Mouse (Mus musculus) heart, adult 18-20 months (tissue): ENCODE results near the gene Atf1. TPM values are rescaled to one million over a fixed set of nuclear protein-coding genes. Genes with fewer than 3 reads are reported as not detected.

Experiments
- DNase-seq, 2 experiments: peaks; one replicate each; pipeline ENCODE4 v3.0.0; 2021 to 2022; ENCODE audit warnings: mixed read lengths in 1 of 2
- long read RNA-seq, 2 experiments: library from polyadenylated mRNA; stranded (forward); transcript quantifications; one replicate each; pipeline ENCODE4 v2.0.0; 2021
- total RNA-seq, 2 experiments: library from RNA; stranded (reverse); gene quantifications; 2 replicates each; pipeline ENCODE4 v1.2.3; 2021

The Atf1 gene
- total RNA-seq, result 10 to 100 TPM; 52.5 to 53.5 TPM
- long read RNA-seq, experiment 1, transcript Atf1-201 (7 exons, 2,365 nt), result major isoform, 10 of 14 reads
- long read RNA-seq, experiment 1, partial matches to known transcripts, result 1 of 14 reads
- long read RNA-seq, experiment 1, other reads (novel, unspliced or antisense), result 3 of 14 reads
- long read RNA-seq, experiment 2, partial matches to known transcripts, result 1 of 7 reads
- long read RNA-seq, experiment 2, other reads (novel, unspliced or antisense), result 3 of 7 reads

DNA sequence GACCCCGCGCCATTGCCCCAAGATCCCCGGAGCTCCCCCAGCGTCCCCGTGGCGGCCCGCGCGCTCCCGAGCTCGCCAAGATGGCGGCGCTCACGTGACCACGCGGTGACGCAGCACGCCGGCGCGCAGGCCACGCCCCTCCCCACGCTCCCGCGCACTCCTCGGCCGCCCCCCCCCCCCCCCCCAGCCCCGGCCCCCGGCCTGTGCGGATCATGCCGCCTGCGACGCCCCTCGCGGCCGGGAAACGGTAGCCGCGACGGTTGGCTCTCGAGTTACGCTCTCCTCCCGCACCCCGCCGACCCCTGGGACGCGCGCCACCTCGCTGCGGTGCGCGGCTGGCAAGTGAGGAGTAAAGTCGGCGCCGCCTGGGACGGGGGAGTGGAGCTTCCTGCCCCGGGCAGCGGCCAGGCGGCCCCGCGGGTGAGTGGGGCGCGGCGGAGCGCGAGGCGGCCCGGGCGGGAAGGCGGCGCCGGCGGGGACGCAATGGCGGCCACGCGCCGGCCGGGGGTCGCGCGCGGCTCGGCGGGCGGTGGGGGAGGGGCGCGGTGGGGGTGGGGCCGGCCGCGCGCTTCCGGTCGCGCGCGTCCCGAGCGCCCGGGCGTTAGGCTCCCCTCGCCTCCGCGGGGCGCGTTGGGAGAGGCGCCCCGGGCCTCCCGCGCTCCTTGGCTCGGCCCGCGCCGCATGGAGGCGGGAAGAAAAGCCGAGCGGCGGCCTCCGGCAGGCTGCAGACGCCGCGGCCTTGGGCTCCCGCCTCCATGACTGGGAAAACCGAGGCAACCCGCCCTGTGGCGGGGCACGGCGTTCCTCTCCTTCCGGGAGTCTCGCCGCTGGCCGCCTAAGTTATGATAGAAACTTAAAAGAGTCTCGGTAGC is at the start of gene Atf1:
Gene Atf1 (plus strand): TSS at position 157 of the 872 bp plus-strand sequence.
- peak; percentile 93 to 94 for DNase-seq

DNA sequence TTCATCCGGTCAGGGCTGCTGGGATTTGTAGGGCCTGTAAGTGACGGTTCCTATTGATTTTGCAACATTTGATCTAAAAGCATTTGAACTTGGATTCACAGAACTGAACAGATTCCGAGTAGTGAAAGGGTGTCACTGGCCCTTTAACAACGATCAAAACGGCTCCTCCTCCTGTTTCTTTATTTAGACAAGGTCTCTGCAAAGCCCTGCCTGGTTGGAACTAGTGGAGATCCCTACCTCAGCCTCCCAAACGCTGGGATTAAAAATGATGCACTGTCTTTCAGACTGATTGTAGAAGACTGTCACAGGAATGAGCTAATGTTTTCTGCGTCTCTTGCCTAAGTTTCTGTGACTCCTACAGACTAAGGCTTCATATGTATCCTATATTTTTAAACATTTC is 49.1 kb upstream of the Atf1 start:
- DNase-seq, result no peak

DNA sequence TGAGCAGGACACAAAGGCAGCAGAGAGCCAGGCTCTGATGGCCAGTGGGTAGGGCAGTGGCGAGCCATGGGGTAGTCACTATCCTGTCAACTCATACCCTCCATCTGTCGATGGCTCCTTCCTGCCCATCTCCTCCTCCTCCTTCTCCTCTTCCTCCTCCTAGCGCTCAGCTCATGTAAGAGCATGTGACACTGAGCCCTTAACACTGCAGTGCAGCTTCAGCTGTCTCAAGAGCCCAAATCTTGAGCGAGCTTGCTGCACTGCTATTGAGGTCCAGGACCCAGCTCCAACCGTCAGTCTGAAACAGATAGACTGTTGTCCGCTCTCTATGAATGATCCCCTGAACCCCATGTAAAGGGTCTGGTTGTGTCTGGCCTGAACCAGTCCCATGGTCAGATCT is 47.9 kb upstream of the Atf1 start:
- no peak for DNase-seq

DNA sequence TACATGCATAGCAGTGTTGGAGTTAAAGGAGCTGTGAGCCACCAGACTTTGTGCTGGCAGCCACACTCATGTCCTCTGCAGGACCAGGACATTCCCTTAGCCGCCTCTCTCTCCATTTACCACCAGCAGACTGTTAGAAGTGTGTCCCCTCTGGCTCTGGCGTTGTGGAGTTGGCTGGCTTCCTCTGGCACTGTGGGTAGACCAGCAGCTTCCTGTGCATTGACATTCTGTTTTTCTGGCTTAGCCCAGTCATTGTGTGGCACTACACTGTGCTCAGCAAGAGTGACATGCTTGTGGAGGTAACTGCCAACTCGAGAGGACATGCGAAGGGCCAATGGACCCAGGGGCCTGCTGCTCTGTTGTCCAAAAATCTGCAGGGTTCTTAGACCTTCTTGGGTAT is 47.4 kb upstream of the Atf1 start:
- peak in 1 of 2 experiments; percentile 27 for DNase-seq

DNA sequence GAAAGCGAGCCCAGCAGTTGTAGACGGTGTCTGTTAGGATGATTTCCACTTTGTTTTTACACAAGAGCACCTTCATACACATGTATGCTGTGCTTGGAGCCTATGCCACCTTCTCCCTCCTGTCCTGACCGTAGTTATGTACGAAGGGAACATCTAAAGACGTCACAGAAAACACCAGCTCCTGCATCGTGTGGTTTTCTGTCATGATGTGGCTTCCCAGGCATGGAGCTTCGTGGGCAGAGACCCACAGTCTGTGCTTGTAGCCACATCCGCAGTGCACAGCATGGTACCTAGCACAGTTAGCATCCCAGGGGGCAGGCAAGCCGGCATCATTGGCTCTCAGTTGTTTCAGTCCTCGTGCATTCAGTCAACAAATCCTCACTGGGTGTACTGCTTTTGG is 45.8 kb upstream of the Atf1 start:
- DNase-seq, result no peak

DNA sequence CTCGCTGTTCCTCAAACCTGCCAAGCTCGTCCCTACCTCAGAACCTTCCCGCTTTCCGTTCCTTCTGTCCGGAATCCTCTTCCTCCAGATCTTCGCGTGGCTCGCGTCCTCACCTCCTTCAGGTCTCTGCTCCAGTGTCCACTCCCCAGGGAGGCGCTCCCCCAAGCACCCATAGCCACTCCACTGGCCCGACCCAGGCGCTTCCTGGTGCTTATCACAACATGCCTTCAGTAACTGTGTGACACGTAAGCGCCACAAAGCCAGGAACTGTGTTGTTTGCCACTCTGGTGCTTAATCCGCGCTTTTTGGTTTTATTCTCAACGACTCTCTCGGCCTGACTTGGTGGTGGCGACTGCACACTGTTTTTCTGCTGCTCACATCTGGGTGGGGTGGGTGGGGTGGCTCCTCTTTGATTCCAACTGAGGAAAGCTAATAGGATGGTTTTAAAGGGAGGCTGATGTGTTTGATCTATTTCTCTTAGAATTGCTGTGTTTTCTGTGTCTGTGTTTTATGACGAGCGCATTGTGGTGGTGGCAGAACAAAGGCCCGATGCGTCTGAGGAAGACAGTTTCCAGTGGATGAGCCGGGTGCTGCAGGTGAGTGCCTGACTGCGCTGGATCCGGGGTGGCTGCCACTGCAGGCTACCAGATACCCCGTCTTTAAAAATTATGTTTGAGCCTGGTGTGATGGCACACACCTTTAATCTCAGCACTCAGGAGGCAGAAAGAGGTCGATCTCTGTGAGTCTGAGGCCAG is 44.9 kb upstream of the Atf1 start:
- DNase-seq, result no peak

DNA sequence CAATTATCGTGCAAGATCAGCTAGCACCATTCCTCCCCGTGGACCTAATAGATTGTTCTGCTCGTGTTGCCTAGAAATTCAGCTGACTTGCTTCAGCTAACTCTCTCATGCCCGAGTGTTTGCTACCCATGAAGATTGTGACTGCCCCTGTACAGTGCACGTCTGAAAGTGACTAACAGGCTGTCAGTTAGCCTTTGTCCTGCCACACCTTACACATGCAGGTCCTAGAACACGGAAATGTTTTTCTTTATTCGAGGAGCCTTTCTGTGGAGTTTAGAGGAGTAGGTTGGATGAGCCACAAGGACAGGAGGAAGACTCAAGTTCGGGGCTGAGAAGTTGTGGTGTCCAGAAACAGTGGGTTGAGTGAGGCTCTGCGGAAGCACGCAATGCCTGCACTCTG is 44.1 kb upstream of the Atf1 start:
- DNase-seq, result no peak

DNA sequence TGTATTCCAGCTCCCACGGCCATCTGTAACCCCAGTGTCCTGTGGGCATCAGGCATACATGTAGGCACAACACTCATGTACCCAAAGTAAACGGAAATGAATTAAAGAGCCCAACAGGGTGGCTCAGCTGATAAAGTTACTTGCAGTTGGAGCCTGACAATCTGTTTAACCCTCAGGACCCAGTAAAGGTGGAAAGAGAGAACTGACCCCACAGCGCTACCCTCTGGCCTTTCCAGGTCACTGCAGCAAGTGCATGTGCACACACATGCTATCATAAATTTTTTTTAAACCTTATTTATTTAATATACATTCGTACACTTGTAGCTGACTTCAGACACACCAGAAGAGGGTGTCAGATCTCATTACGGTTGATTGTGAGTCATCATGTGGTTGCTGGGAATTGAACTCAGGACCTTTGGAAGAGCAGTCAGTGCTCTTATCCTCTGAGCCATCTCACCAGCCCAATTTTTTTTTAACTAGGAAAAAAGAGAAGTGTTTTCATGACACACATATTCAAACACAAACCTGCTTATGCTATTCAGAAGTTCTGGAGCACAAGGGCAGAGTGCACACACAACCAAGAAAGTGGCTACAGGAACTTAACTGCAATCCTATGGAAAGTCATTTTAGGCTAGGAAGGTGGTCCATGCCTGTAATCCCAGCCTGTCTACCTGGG is 42.7 kb upstream of the Atf1 start:
- no peak for DNase-seq

DNA sequence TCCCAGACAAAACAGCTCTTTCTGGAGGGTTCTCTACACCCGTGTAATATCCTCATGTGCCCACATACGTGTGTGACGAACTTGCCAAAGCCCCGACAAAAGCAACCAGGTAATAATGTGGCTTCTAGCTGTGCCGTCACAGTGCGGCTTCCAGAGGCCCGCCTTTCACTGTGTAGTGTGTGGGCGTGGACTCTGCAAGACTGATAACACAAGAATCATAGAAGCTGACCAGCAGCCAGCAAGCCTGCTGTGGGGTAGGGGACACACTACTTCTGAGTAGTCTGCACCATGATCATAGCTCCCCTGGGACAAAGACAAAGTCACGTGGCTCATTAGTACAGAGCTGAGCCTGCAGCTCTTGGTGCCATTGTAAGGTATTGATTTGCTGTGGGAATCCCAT is 41.4 kb upstream of the Atf1 start:
- DNase-seq, result no peak

DNA sequence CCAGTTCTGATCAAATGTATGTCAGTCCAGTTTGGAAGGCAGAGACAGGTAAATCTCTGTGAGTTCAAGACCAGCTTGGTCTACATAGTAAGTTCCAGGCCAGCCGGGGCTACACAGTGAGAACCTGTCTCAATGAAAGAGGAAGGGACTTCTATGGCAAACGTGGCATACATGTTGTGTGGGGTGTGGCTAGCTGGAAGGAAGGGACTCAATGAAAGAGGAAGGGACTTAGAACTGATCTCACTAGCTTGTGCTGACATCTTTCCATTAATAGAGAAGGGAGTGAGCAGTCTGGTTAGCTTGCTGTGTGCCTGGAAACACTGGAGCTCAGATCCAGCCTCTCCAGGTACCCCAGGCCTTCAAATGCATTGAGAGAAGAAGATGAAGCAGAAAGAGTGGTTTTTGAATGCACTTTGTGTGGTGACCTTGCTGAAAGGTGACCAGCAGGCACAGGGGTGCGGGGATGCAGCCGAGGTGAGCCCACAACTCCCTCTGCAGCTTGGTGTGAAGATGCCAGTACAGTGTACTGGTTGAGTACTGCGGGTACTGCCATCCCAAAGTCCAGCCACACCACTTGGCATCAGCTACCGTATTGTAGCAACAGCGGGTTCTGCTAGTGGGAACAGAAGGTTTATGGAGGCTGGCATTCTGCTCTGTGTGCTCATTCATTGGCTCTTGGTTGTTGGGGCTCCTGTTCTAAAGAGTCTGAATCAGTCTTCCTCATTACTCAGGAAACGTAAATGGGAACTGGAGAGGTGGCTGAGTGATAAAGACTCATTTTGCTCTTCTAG is 40.5 kb upstream of the Atf1 start:
- DNase-seq, result no peak

DNA sequence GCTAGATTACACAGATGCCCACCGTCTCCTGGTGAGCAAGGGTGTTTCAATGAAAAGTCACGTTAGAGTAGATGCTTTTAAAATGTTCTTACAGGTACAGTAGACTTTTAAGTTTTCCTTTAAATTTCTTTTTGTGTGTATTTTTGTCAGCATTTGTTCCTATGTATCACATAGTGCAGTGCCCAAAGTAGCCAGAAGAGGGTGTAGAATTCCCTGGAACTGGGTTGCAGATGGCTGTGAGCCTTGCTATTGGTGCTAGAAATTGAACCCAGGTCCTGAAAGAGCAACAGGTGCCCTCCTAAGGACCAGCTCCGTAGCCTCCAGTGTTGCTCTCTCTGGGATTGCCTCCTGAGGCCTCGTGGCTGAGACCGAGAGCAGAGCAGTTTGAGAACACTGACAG is 39.1 kb upstream of the Atf1 start:
- no peak for DNase-seq

DNA sequence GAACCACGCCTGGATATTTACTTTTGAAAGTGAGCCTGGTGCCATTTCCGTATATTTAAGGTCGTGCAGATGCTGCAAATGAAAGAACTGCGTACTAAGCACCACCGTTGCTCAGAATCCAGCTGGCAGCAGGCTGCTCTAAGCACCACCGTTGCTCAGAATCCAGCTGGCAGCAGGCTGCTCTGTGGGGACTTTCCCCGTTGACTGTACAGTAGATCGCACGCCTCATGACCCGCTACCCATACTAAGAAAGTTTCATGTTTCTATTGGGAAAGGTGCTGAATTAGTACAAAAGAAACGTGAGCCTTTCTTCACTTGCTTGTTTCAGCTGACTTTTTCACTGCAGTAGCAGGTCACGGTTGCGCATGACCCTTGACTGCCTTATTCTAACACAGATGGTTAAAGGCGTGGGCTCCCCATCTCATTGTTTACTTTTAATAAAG is 38.6 kb upstream of the Atf1 start:
- DNase-seq, result no peak

DNA sequence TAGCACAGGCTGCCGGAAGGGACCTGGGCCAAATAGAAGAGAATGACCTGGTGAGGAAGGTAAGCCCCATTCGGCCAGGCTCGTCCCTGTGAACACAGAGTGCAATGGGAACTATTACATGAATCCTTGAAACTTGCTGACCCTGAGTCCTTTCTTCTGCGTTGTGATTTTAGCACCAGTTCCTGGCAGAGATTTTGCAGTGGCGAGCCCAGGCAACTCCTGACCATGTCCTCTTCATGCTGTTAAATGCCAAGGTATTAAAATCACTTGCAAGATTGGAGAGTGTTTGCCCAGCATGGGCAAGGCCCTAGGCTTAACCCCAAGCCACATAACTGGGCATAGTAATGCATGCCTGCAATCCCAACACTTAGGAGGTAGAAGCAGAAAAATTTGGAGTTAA is 37.5 kb upstream of the Atf1 start:
- DNase-seq, result peak; percentile 29 to 54

DNA sequence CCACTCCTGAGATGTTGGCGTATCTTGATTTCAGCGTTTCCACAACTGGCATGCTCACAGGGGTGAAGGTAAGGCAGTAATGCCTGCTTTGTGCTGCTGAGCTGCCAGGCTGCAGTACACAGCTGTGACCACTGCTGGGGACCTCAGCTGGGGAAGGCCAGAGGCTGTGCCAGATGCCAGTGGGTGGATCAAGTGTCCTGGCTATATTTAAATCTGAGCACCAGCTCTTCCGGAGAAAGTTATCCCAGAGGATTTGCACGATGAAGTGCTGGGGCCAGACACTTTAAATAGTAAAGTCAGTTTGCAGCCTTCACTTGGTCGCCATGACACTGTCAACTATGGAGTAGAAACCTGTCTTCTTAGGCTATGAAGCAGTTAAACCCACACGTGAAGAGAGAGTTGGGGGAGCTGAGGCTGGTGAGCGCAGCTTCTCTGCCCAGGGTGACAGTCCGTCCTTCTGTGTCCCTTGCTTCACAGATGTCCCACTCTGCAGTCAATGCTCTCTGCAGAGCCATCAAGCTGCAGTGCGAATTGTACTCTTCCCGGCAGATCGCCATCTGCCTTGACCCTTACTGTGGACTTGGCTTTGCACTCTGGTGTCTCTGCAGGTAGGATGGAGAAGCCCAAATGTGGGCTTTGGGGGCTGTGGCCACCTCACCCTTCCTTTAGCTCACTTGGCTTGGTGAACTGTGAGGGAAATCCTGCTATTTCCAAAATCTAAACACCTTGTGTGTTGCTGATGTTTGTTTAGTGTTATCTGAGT is 28.5 kb upstream of the Atf1 start:
- DNase-seq, result peak; percentile 53 to 75

DNA sequence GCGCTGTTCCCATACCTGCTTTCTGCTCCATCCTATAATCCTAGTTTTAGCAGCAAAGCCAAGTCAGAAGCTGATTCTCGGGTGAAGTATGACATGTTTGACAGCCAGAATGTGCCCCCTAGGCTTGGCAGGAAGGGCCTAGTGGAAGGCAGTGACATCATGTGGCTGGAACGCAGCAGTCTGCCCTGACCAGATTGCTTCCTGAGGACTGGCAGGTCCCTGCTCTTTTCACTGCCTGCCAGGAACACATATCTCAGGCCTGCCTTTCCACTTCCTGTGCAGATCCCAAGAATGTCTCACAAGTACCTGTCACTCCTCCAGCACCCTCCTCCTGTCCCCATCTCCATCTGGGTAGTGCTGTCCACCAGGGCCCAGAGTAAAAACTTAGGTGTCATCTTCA is 27.8 kb upstream of the Atf1 start:
- peak; percentile 67 to 84 for DNase-seq

DNA sequence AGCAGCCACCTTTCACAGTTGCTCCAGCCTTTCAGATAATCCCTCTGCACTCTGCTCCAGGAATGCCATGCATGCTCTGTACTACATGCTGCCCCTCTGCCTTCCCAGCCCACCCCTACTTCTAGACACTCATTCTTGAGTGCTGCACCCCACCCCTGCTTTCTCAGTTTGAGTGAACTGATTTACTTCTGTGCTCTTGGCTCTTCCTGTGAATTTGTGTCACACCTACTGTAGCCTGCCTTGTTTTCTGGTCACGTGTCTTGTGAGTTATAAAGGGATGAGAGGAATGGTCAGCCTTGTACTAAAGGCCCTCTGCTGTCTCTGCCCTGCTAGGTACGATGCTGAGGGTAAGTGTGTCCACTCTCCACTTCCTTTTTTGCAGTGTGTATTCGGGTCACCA is 25.8 kb upstream of the Atf1 start:
- DNase-seq, result no peak

DNA sequence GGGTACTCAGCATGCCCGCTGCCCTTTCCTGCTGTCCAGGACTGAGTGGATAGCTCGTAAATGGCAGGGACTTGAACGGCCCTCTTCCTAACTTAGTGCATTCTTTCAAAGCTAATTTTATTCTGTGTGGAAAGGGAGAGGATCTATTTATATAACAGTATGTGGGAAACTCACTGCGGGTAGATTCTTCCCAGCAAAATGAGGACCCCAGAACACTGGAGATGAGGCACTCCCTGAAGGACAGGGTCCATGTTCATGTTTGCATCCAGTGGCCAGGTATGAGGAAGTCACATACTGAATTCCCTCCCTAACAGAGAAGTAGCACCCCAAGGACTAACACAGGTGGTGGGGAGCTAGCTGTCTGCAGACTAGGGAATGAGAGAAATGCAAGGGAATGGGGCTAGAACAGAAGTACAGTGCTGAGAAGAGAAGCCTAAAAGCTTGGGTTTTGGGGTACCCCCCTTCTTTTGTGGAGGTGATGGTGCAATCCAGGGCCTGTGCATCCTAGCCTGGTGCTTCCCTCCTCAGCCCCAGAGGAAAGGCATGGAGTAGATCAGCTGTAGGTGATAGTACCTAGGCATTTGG is 25.1 kb upstream of the Atf1 start:
- DNase-seq, result peak in 1 of 2 experiments; percentile 16

DNA sequence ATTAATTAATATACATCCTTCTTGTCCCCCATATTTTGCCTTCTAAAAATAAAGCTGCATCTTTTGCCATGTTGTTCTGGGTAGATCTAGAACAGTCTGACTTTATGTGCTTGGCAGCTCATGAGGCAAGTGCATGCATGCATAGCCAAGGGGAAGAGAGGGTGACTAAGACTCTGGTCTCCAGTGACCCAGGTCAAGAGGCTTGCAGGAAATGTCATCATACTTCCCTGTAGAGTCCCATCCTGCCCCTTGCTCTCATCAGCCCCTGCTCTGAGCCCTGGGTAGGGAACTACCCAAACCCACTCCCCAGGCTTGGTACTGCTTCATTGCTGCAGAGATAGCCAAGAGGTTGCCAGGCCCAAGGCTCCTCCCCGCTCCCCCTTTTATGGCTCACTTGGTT is 23.0 kb upstream of the Atf1 start:
- no peak for DNase-seq

DNA sequence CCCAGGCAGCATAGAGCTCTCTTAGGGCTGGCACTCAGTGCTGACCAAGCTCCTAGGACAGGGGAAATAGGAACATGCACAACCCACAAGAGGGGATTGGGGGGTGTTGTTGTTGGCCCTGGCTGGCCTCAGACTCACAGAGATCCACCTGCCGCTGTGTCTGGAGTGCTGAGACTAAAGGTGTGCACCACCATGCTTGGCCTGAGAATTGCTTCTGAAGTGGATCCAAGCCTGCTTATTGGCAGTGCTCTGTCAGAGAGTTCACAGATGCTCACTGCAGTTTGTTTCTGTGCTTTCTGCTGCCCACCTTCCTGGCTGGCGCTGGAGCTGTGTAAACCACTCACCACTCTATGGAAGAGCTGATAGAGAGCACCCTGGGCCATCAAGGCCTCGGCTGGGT is 17.6 kb upstream of the Atf1 start:
- no peak for DNase-seq

DNA sequence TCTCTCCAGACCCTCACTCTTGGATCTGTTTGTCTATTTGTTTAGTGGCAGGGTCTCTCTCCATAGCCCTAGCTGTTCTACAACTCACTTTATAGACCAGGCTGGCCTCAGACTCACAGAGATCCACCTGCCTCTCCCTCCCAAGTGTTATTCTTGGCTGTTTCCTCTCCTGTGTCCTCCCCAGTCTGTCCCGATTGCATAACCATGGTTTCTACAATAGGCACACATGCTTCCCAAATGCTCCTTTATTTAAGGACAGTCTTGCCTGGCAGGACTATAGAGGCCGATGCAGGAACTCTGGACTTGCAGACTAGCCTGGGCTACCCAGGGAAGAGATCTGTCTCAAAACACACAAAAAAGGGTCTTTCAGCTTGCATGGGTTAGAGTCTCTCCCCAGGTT is 14.3 kb upstream of the Atf1 start:
- DNase-seq, result peak in 1 of 2 experiments; percentile 17
